ENCODE assay signal across 12 mouse cellular contexts in the genomic region with DNA sequence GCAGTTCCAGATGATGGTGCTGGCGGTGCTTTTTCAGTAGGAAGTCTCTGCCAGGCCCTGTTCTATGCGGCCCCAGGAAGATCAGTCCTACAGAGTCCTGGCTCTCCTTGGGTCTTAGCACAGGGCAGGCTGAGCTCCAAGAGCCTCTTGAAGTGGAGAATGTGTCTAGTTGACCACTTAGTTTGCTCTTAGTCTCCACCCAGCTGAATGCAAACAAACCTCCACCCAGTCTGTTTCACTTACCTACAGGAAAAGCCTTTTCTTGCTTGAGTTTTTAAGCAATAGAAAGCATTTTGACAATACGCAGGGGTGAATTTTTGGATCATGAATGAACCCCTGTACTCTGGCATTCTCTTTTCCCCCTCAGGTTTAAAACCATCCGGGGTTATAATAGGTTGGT. TPM values are rescaled to one million over a fixed set of nuclear protein-coding genes. Genes with fewer than 3 reads are reported as not detected.
DNase-seq lines count a peak whose midpoint lies in the region; ATAC-seq lines count a peak whose summit lies in the region.
"Had no signal": no experiment of that assay in that cellular context is flagged by ENCODE, and none has a peak within 500 bp of the region (broad histone marks: within the 10 kb centered on the region; RNA-seq: fewer than 3 reads in every experiment).

No protein-coding gene starts in this region.

- 46% methylated on average over 4 of the region's 4 CpGs for WGBS in heart, embryonic 13.5 days
- WGBS in stomach, embryonic 14.5 days = 67% methylated on average over 4 of the region's 4 CpGs

- H3K9me3 ChIP-seq in heart, embryonic 13.5 days = no peaks in the 10 kb centered on the region
- no peaks in the 10 kb centered on the region for H3K9me3 ChIP-seq in stomach, embryonic 14.5 days (ENCODE audit: control insufficient read depth, low read depth, low read length)
- H3K9me3 ChIP-seq: heart, embryonic 15.5 days had no signal

- no peaks in the 10 kb centered on the region for H3K27me3 ChIP-seq in heart, embryonic 13.5 days (replicated peaks)
- H3K27me3 ChIP-seq in stomach, embryonic 14.5 days (ENCODE audit: control insufficient read depth, insufficient read depth, low read length) = no peaks in the 10 kb centered on the region
- H3K27me3 ChIP-seq: heart, embryonic 15.5 days had no signal

- peak overlapping the region; percentile 36 for H3K4me3 ChIP-seq in heart, embryonic 13.5 days
- H3K4me3 ChIP-seq in stomach, embryonic 14.5 days (ENCODE audit: low read depth, low read length) = no peak overlapping the region
- H3K4me3 ChIP-seq: gastrocnemius, adult 2 months; heart, embryonic 15.5 days had no signal

- peak overlapping the region; percentile 75 for H3K27ac ChIP-seq in heart, embryonic 13.5 days (replicated peaks)
- peak overlapping the region; percentile 78; the same call in 1 of the 2 replicates for H3K27ac ChIP-seq in stomach, embryonic 14.5 days (ENCODE audit: low read length)
- H3K27ac ChIP-seq: heart, embryonic 15.5 days had no signal

- peaks cover 12% of the 10 kb centered on the region for H3K36me3 ChIP-seq in heart, embryonic 13.5 days
- H3K36me3 ChIP-seq in stomach, embryonic 14.5 days (ENCODE audit: control insufficient read depth, insufficient read depth, low read length) = no peaks in the 10 kb centered on the region
- H3K36me3 ChIP-seq: heart, embryonic 15.5 days had no signal

- ATAC-seq in heart, embryonic 13.5 days (ENCODE audit: extremely low read depth, insufficient number of reproducible peaks, low FRiP score, low TSS enrichment) = no peak
- peak; percentile 16; the same call in 1 of the 2 replicates for ATAC-seq in erythroblast, adult 5-6 weeks (replicated peaks; ENCODE audit: low FRiP score, poor library complexity, severe bottlenecking)
- no peak for ATAC-seq in stomach, embryonic 14.5 days (ENCODE audit: insufficient number of reproducible peaks, insufficient read depth, low FRiP score, low read depth)
- ATAC-seq in megakaryocyte progenitor cell, adult 5-6 weeks (replicated peaks; ENCODE audit: poor library complexity) = no peak
- ATAC-seq: hindbrain, embryonic 16.5 days had no signal

- H3K4me1 ChIP-seq in heart, embryonic 13.5 days = peaks cover 70% of the 10 kb centered on the region
- H3K4me1 ChIP-seq in stomach, embryonic 14.5 days (ENCODE audit: control insufficient read depth, insufficient read depth, low read length) = peaks cover 20% of the 10 kb centered on the region; the same call in 1 of the 2 replicates

- H3K9ac ChIP-seq in heart, embryonic 13.5 days = peak overlapping the region; percentile 65
- H3K9ac ChIP-seq in stomach, embryonic 14.5 days (replicated peaks; ENCODE audit: low read depth, low read length) = no peak overlapping the region
- H3K9ac ChIP-seq: heart, embryonic 15.5 days had no signal

- peak overlapping the region; percentile 59 for H3K4me2 ChIP-seq in heart, embryonic 13.5 days
- H3K4me2 ChIP-seq in stomach, embryonic 14.5 days (replicated peaks; ENCODE audit: low read depth, low read length) = peak overlapping the region; percentile 13; the same call in 1 of the 2 replicates
- H3K4me2 ChIP-seq: heart, embryonic 15.5 days had no signal

- DNase-seq in heart, adult 8-10 months (ENCODE audit: low spot score) = no peak
- DNase-seq in lung, adult 18-20 months = peak; percentile 72 to 84
- DNase-seq in thymus, postnatal 10 days (ENCODE audit: low spot score in 2 of 2) = no peak
- DNase-seq: cerebellum, postnatal 10 days; gastrocnemius, adult 2 months; right cerebral cortex, postnatal 4 days had no signal

RNA-seq across cellular contexts. Expression of a gene that starts 4.0 kb away (rescaled TPM):
- polyA plus RNA-seq in heart, embryonic 13.5 days (2015; fragmentation: Nextera tagmentation; extraction: Ambion mirVana) = 50.2 and 50.8 TPM in 2 replicates
- 10 to 100 TPM; 60.4 to 74.1 (median 71.4) TPM for total RNA-seq in heart, adult 8-10 months (2022)
- 679 and 733 TPM in 2 replicates for total RNA-seq in erythroblast, adult 5-6 weeks (2015; ENCODE audit: low replicate concordance)
- total RNA-seq in erythroblast, adult 5-6 weeks (2017; ENCODE audit: low replicate concordance) = 965 and 998 TPM in 2 replicates
- polyA plus RNA-seq in stomach, embryonic 14.5 days (2014; fragmentation: Nextera tagmentation; extraction: Ambion mirVana) = 27.0 and 28.3 TPM in 2 replicates
- total RNA-seq in megakaryocyte progenitor cell, adult 5-6 weeks (2015) = 7.8 and 10.1 TPM in 2 replicates
- 11.5 and 14.6 TPM in 2 replicates for total RNA-seq in megakaryocyte progenitor cell, adult 5-6 weeks (2017)

Comparison
In these comparisons a context has a peak if more than half of its experiments do, and no peak if none do; other contexts are left out.
1. DNase-seq: peak in lung, adult 18-20 months (2 of 2); none in heart, adult 8-10 months (single experiment) and thymus, postnatal 10 days (0 of 2).
2. RNA of a gene that starts 4.0 kb away (total RNA-seq): 679 to 998 TPM in erythroblast, adult 5-6 weeks; 60.4 to 74.1 TPM in heart, adult 8-10 months and 7.8 to 14.6 TPM in megakaryocyte progenitor cell, adult 5-6 weeks; every median in the first group is over 4 times any median in the second.